Mouse (Mus musculus) embryonic stem cell, embryonic (primary cell): ENCODE data around the gene Zcchc9.
"Not testable (repeated sequence)": the region's sequence is repeated elsewhere in the genome, so short reads cannot be mapped to it uniquely, and the experiment has no call there.

ENCODE experiments used
- CTCF ChIA-PET, 4 experiments: fragments of 300-600 bp in 2 of 4; fragments of 350-600 bp in 2 of 4; sonication (Branson Sonifier 250); formaldehyde crosslinking; loops; one replicate each; lab custom pipeline; 2022; ENCODE audit warnings: inconsistent platforms in 2 of 4; lab: Charles Lee
- POLR2A ChIA-PET, 4 experiments: fragments of 300-600 bp in 2 of 4; fragments of 350-600 bp in 2 of 4; sonication (Branson Sonifier 250); formaldehyde crosslinking; loops; one replicate each; lab custom pipeline; 2022; ENCODE audit warnings: antibody characterized with exemption in 4 of 4, inconsistent platforms in 1 of 4; lab: Charles Lee

Gene Zcchc9

GRCm38 (mm10) chr13:91778092-91778491, 29.4 kb downstream of the Zcchc9 start:
- ChIA-PET POLR2A (interaction anchor here in 1 of 4 experiments (0.6 kb wide), 1 partner anchor 13 kb away, joined by 4 read pairs; no protein-coding TSS in a partner anchor), CTCF (no interaction called here)

- ChIA-PET POLR2A (interaction anchor here in 1 of 4 experiments (0.7 kb wide), 1 partner anchor 1374 kb away, joined by 4 read pairs; no protein-coding TSS in a partner anchor), CTCF (interaction anchor here in 1 of 4 experiments (0.7 kb wide), 1 partner anchor 64 kb away, joined by 6 read pairs; no protein-coding TSS in a partner anchor)
Observed at GRCm38 (mm10) chr13:91768683-91769651, 38.5 kb downstream of the Zcchc9 start.

DNA sequence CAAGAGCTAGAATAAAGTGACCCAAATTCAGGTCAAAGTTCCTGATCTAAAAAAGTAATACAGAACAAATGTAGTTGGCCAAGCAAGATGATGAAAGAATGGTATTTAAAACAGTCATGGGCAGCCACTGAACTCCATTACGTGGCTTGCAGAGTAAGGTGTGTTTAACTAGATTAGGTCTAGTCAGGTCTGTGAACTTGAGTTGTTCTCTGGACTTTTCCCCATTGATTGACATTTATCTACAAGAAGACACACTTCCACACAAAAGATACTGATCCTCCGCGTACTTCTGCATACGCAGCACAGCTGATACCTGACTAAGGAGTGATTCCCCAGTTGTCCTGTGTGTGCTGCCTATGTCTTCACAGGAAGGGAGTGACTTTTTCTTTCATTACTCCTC, 41.9 kb downstream of the Zcchc9 start:
- POLR2A ChIA-PET = no interaction called here

DNA sequence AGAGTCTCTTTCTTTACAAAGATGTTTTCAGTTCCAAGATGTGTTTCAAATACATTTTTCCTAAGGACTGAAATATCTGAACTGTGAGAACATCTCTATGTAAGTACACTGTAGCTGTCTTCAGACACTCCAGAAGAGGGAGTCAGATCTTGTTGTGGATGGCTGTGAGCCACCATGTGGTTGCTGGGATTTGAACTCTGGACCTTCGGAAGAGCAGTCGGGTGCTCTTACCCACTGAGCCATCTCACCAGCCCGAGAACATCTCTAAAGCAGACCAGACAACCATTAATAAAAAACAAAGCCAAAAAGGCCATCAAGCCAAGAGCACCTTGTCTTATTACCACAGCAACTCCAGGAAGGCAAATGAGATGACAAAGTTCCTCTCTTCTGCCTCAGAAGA, 43.9 kb downstream of the Zcchc9 start:
- CTCF ChIA-PET, POLR2A ChIA-PET: not testable (repeated sequence)

More for the DNA sequence above, 41.9 kb downstream of the Zcchc9 start:
- CTCF ChIA-PET = no interaction called here

- CTCF ChIA-PET = no interaction called here
- POLR2A ChIA-PET = interaction anchor here in 1 of 4 experiments (0.7 kb wide), 1 partner anchor 120 kb away, joined by 3 read pairs; no protein-coding TSS in a partner anchor
Observed at GRCm38 (mm10) chr13:91761654-91762445, 45.7 kb downstream of the Zcchc9 start.

DNA sequence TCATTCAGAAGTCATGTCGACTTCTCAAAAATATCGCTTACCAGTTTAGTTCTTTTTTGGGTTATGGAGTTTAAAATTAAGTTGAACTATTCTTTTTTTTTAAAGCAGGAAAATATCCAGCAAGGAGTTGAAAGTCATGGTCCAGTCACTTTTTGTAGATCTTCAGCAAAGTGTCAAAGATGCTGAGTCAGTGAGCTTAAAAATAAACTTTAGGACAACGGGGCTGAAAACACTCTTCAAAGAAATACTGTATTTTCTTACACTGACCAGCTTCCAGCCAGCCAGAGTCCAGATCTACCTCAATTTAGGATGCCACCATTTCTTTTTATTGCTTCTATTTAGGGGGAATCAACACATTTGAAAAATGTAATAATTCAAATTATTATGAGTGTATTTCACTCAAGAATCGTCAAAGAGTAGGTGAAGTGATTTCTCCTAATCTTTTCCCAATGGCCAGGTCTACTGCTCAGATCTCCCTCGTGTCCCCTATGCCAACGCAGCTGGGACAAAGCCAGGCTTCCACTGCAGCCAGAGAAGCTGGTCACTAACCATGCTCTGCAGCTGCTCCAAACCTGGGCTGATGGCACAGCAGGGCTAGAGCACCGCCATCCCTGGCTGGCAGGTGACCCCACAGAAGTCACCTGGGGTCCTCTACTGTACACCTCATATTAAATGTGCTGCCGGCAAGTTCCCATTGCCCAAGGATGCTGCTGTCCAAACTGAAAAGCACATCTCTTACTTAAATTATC, 47.0 kb downstream of the Zcchc9 start:
- CTCF ChIA-PET = interaction anchor here in 1 of 4 experiments (0.6 kb wide), 1 partner anchor 28 kb away, joined by 3 read pairs; no protein-coding TSS in a partner anchor
- POLR2A ChIA-PET = no interaction called here

- ChIA-PET POLR2A (no interaction called here), CTCF (interaction anchor here in 1 of 4 experiments (0.6 kb wide), 1 partner anchor 29 kb away, joined by 3 read pairs; no protein-coding TSS in a partner anchor)
Observed at GRCm38 (mm10) chr13:91759791-91760190, 47.7 kb downstream of the Zcchc9 start.

- POLR2A ChIA-PET = no interaction called here
- CTCF ChIA-PET = no interaction called here
Observed at GRCm38 (mm10) chr13:91758316-91759048, 49.0 kb downstream of the Zcchc9 start.

GRCm38 (mm10) chr13:91756230-91756629, 51.3 kb downstream of the Zcchc9 start:
- CTCF ChIA-PET = interaction anchor here in 1 of 4 experiments (0.6 kb wide), 1 partner anchor 1146 kb away, joined by 3 read pairs; no protein-coding TSS in a partner anchor
- POLR2A ChIA-PET = interaction anchor here in 1 of 4 experiments (1.1 kb wide), 1 partner anchor 829 kb away, joined by 4 read pairs; no protein-coding TSS in a partner anchor

DNA sequence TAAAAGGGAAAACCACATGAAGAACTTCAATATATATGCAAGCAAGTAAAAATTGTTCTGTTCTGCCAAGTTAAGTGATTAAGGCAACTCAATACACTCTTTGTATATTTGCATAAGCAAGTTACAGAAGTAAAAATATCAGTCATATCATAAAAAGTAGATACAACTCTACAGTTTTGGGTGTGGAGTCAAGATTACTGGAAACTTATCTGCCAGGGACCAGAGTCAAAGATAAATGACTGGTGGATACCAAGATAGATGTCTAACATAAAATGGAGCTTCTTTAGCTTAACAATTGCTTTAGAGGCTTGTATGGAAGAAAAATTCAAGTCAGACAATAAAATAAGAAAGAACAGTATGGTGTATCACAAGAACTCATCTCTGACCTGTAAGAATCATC, 52.7 kb downstream of the Zcchc9 start:
- CTCF ChIA-PET = no interaction called here
- POLR2A ChIA-PET = no interaction called here

- CTCF ChIA-PET = no interaction called here
- POLR2A ChIA-PET = no interaction called here
Observed at GRCm38 (mm10) chr13:91753724-91754123, 53.8 kb downstream of the Zcchc9 start.

- CTCF ChIA-PET = no interaction called here
- POLR2A ChIA-PET = no interaction called here
Observed at GRCm38 (mm10) chr13:91749981-91750380, 57.5 kb downstream of the Zcchc9 start.

GRCm38 (mm10) chr13:91748401-91748800, 59.1 kb downstream of the Zcchc9 start:
- POLR2A ChIA-PET = no interaction called here
- CTCF ChIA-PET = no interaction called here
